ENCODE assay signal across 13 mouse cellular contexts in genomic region chr16:94083848-94084525, GRCm38 (mm10). TPM values are rescaled to one million over a fixed set of nuclear protein-coding genes. Genes with fewer than 3 reads are reported as not detected.
DNase-seq lines count a peak whose midpoint lies in the region; ATAC-seq and TF ChIP-seq lines count a peak whose summit lies in the region.
"Had no signal": no experiment of that assay in that cellular context is flagged by ENCODE, and none has a peak within 500 bp of the region (broad histone marks: within the 10 kb centered on the region; RNA-seq: fewer than 3 reads in every experiment).

No protein-coding gene starts in this region.

- WGBS in heart, embryonic 12.5 days = under 1% methylated on average over 41 of the region's 41 CpGs
- under 1% methylated on average over 41 of the region's 41 CpGs for WGBS in midbrain, embryonic 11.5 days
- under 1% methylated on average over 41 of the region's 41 CpGs for WGBS in midbrain, embryonic 15.5 days
- 7% methylated on average over 41 of the region's 41 CpGs for whole genome bisulfite sequencing in stomach, postnatal 0 days

- DNase-seq in heart, adult 8-10 months (ENCODE audit: low spot score) = no peak
- DNase-seq in midbrain, embryonic 11.5 days (ENCODE audit: low spot score, missing footprints) = peak; percentile 97
- peak; percentile 32 for DNase-seq in kidney, postnatal 10 days
- DNase-seq in stomach, postnatal 0 days (ENCODE audit: low spot score) = peak; percentile 21
- DNase-seq in cerebellum, adult 11 months = no peak
- DNase-seq in right cerebral cortex, postnatal 10 days (ENCODE audit: low spot score in 2 of 2) = no peak
- DNase-seq: right cerebral cortex, adult 18-20 months had no signal

- TF ChIP-seq EP300 in stomach, postnatal 0 days (optimal IDR thresholded peaks at IDR 0.05) = no peak

- no peaks in the 10 kb centered on the region for H3K9me3 ChIP-seq in heart, embryonic 12.5 days (replicated peaks)
- H3K9me3 ChIP-seq in midbrain, embryonic 11.5 days (ENCODE audit: control insufficient read depth, low read length) = no peaks in the 10 kb centered on the region
- H3K9me3 ChIP-seq in midbrain, embryonic 15.5 days = no peaks in the 10 kb centered on the region
- H3K9me3 ChIP-seq in stomach, postnatal 0 days (ENCODE audit: control insufficient read depth, low read length) = no peaks in the 10 kb centered on the region
- H3K9me3 ChIP-seq: liver, embryonic 12.5 days had no signal

- H3K4me3 ChIP-seq in heart, embryonic 12.5 days = peak overlapping the region; percentile 52; the same call in 1 of the 2 replicates
- H3K4me3 ChIP-seq in midbrain, embryonic 11.5 days (ENCODE audit: low read depth, low read length) = peak overlapping the region; percentile 36
- H3K4me3 ChIP-seq in midbrain, embryonic 15.5 days = no peak overlapping the region
- no peak overlapping the region for H3K4me3 ChIP-seq in stomach, postnatal 0 days (ENCODE audit: low read depth, low read length)
- H3K4me3 ChIP-seq: erythroblast, embryonic 14.5 days had no signal

- ATAC-seq in heart, embryonic 12.5 days (ENCODE audit: insufficient number of reproducible peaks, low FRiP score) = no peak
- no peak for ATAC-seq in midbrain, embryonic 11.5 days (ENCODE audit: low FRiP score)
- no peak for ATAC-seq in midbrain, embryonic 15.5 days (replicated peaks)
- no peak for ATAC-seq in stomach, postnatal 0 days (ENCODE audit: low FRiP score, low TSS enrichment)
- ATAC-seq: intestine, postnatal 0 days; liver, embryonic 12.5 days had no signal

- H3K36me3 ChIP-seq in heart, embryonic 12.5 days = no peaks in the 10 kb centered on the region
- H3K36me3 ChIP-seq in midbrain, embryonic 11.5 days (ENCODE audit: control insufficient read depth, insufficient read depth, low read length) = no peaks in the 10 kb centered on the region
- H3K36me3 ChIP-seq in midbrain, embryonic 15.5 days (replicated peaks) = no peaks in the 10 kb centered on the region
- no peaks in the 10 kb centered on the region for H3K36me3 ChIP-seq in stomach, postnatal 0 days (ENCODE audit: control insufficient read depth, insufficient read depth, low read length)
- H3K36me3 ChIP-seq: liver, embryonic 12.5 days had no signal

- no peak overlapping the region for H3K9ac ChIP-seq in heart, embryonic 12.5 days
- H3K9ac ChIP-seq in midbrain, embryonic 11.5 days (ENCODE audit: low read length) = peak overlapping the region; percentile 12; the same call in 1 of the 2 replicates
- no peak overlapping the region for H3K9ac ChIP-seq in midbrain, embryonic 15.5 days
- no peak overlapping the region for H3K9ac ChIP-seq in stomach, postnatal 0 days (ENCODE audit: low read length)
- H3K9ac ChIP-seq: liver, embryonic 12.5 days had no signal

- H3K27ac ChIP-seq in heart, embryonic 12.5 days (ENCODE audit: poor library complexity, severe bottlenecking) = no peak overlapping the region
- H3K27ac ChIP-seq in midbrain, embryonic 11.5 days (ENCODE audit: low read depth, low read length) = no peak overlapping the region
- no peak overlapping the region for H3K27ac ChIP-seq in midbrain, embryonic 15.5 days
- no peak overlapping the region for H3K27ac ChIP-seq in stomach, postnatal 0 days (replicated peaks)
- H3K27ac ChIP-seq: liver, embryonic 12.5 days had no signal

- H3K4me1 ChIP-seq in heart, embryonic 12.5 days (replicated peaks) = peaks cover 25% of the 10 kb centered on the region
- H3K4me1 ChIP-seq in midbrain, embryonic 11.5 days (ENCODE audit: control insufficient read depth, insufficient read depth, low read length) = peaks cover 21% of the 10 kb centered on the region
- H3K4me1 ChIP-seq in midbrain, embryonic 15.5 days = peaks cover 19% of the 10 kb centered on the region
- H3K4me1 ChIP-seq in stomach, postnatal 0 days (replicated peaks; ENCODE audit: control insufficient read depth, insufficient read depth) = no peaks in the 10 kb centered on the region

- peak overlapping the region; percentile 81; the same call in 1 of the 2 replicates for H3K4me2 ChIP-seq in heart, embryonic 12.5 days
- H3K4me2 ChIP-seq in midbrain, embryonic 11.5 days = peak overlapping the region; percentile 13; the same call in 1 of the 2 replicates
- H3K4me2 ChIP-seq in midbrain, embryonic 15.5 days = no peak overlapping the region
- peak overlapping the region; percentile 71; the same call in 1 of the 2 replicates for H3K4me2 ChIP-seq in stomach, postnatal 0 days (replicated peaks; ENCODE audit: low read depth)

- peaks cover 87% of the 10 kb centered on the region for H3K27me3 ChIP-seq in heart, embryonic 12.5 days (replicated peaks)
- H3K27me3 ChIP-seq in midbrain, embryonic 11.5 days (ENCODE audit: control insufficient read depth, insufficient read depth, low read length) = peaks cover 97% of the 10 kb centered on the region
- peaks cover 87% of the 10 kb centered on the region for H3K27me3 ChIP-seq in midbrain, embryonic 15.5 days (replicated peaks)
- H3K27me3 ChIP-seq in stomach, postnatal 0 days (ENCODE audit: control insufficient read depth, insufficient read depth, low read length) = peaks cover 22% of the 10 kb centered on the region

- no peak for TF ChIP-seq CTCF in stomach, postnatal 0 days (IDR thresholded peaks at IDR 0.05; ENCODE audit: low read depth)

RNA-seq across cellular contexts. Expression of gene Sim2, which starts 0.7 kb away (rescaled TPM):
- polyA plus RNA-seq in heart, embryonic 12.5 days (2016; fragmentation: Nextera tagmentation; extraction: Ambion mirVana) = not detected in 2 replicates
- total RNA-seq in heart, adult 8-10 months (2022) = under 1 TPM in 1 of 4 experiments, not detected in 3; 0.06 TPM
- 1.8 and 2.3 TPM in 2 replicates for polyA plus RNA-seq in midbrain, embryonic 11.5 days (2014; fragmentation: Nextera tagmentation; extraction: Ambion mirVana)
- 0.06 and 0.25 TPM in 2 replicates for polyA plus RNA-seq in midbrain, embryonic 15.5 days (2015; fragmentation: Nextera tagmentation; extraction: Ambion mirVana)
- polyA plus RNA-seq in stomach, postnatal 0 days (2015; fragmentation: Nextera tagmentation; extraction: Ambion mirVana) = 0.17 and 0.31 TPM in 2 replicates
- total RNA-seq: megakaryocyte-erythroid progenitor cell, adult 5-6 weeks had no signal
- polyA plus RNA-seq: erythroblast, embryonic 14.5 days; intestine, postnatal 0 days; liver, embryonic 12.5 days had no signal

Comparison
In these comparisons a context has a peak if more than half of its experiments do, and no peak if none do; other contexts are left out.
1. H3K4me3 ChIP-seq: peak in heart, embryonic 12.5 days (single experiment) and midbrain, embryonic 11.5 days (single experiment); none in midbrain, embryonic 15.5 days (single experiment) and stomach, postnatal 0 days (single experiment).
2. DNase-seq: peak in midbrain, embryonic 11.5 days (single experiment), kidney, postnatal 10 days (single experiment) and stomach, postnatal 0 days (single experiment); none in heart, adult 8-10 months (single experiment), cerebellum, adult 11 months (single experiment) and right cerebral cortex, postnatal 10 days (0 of 2).